Mouse (Mus musculus) myocyte (in vitro differentiated cells): ENCODE data around the gene Vav2. TPM values are rescaled to one million over a fixed set of nuclear protein-coding genes. Genes with fewer than 3 reads are reported as not detected.

Experiments used
- H3K27me3 ChIP-seq: one replicate; pipeline ENCODE4 v1.6.1; 2011; ENCODE audit not compliant: control insufficient read depth, insufficient read depth, insufficient read length
- H3K36me3 ChIP-seq: one replicate; pipeline ENCODE4 v1.6.1; 2011; ENCODE audit not compliant: control insufficient read depth, insufficient read depth
- H3K4me2 ChIP-seq: one replicate; pipeline ENCODE4 v1.6.1; 2011; ENCODE audit warnings: low read depth, control low read depth
- H3K4me3 ChIP-seq: one replicate; pipeline ENCODE4 v1.5.1; 2011; ENCODE audit warnings: mild to moderate bottlenecking, control low read depth, moderate library complexity
- H3K79me2 ChIP-seq: one replicate; pipeline ENCODE4 v1.6.1; 2011; ENCODE audit not compliant: control insufficient read depth, insufficient read depth
- H3ac ChIP-seq: one replicate; pipeline ENCODE4 v1.6.1; 2011; ENCODE audit not compliant: control insufficient read depth, insufficient read length
- CEBPB ChIP-seq: IDR thresholded peaks from 2 replicates; pipeline ENCODE4 v1.6.1; 2011; ENCODE audit warnings: mild to moderate bottlenecking, moderate library complexity; ENCODE audit not compliant: poor library complexity, insufficient read depth, severe bottlenecking
- E2F4 ChIP-seq: IDR thresholded peaks from one replicate; pipeline ENCODE4 v1.6.1; 2011; ENCODE audit warnings: mild to moderate bottlenecking, control low read depth, moderate library complexity; ENCODE audit not compliant: insufficient read depth
- MAX ChIP-seq: IDR thresholded peaks from one replicate; pipeline ENCODE4 v1.6.1; 2011; ENCODE audit warnings: low read depth, mild to moderate bottlenecking, control low read depth
- MYOD1 ChIP-seq, 3 experiments: IDR thresholded peaks; one replicate each; pipeline ENCODE4 v1.6.1; 2011; ENCODE audit warnings: control low read depth in 2 of 3, low read depth in 2 of 3, mild to moderate bottlenecking in 2 of 3, moderate library complexity in 1 of 3; ENCODE audit not compliant: insufficient read length in 2 of 3, control insufficient read depth in 1 of 3
- MYOG ChIP-seq, 3 experiments: IDR thresholded peaks; one replicate each; pipeline ENCODE4 v1.6.1; 2011; ENCODE audit warnings: control low read depth in 2 of 3, low read depth in 2 of 3, mild to moderate bottlenecking in 2 of 3; ENCODE audit not compliant: insufficient read length in 2 of 3, control insufficient read depth in 1 of 3, insufficient read depth in 1 of 3
- POLR2A ChIP-seq: IDR thresholded peaks from one replicate; pipeline ENCODE4 v1.6.1; 2011; ENCODE audit warnings: low read depth, mild to moderate bottlenecking, control low read depth, moderate library complexity; ENCODE audit not compliant: insufficient read length
- POLR2AphosphoS2 ChIP-seq: IDR thresholded peaks from one replicate; pipeline ENCODE4 v1.6.1; 2011; ENCODE audit warnings: low read depth, control low read depth; ENCODE audit not compliant: insufficient read length
- REST ChIP-seq: IDR thresholded peaks from one replicate; pipeline ENCODE4 v1.6.1; 2011; ENCODE audit warnings: mild to moderate bottlenecking, control low read depth, moderate library complexity; ENCODE audit not compliant: insufficient read depth, insufficient read length
- SRF ChIP-seq: IDR thresholded peaks from one replicate; pipeline ENCODE4 v1.6.1; 2011; ENCODE audit warnings: low read depth; ENCODE audit not compliant: control insufficient read depth, insufficient read length
- TCF12 ChIP-seq: IDR thresholded peaks from one replicate; pipeline ENCODE4 v1.6.1; 2011; ENCODE audit warnings: mild to moderate bottlenecking, control low read depth; ENCODE audit not compliant: poor library complexity, insufficient read depth, severe bottlenecking
- TCF3 ChIP-seq: IDR thresholded peaks from one replicate; pipeline ENCODE4 v1.6.1; 2011; ENCODE audit warnings: low read depth, control low read depth; ENCODE audit not compliant: insufficient read length
- USF1 ChIP-seq: IDR thresholded peaks from one replicate; pipeline ENCODE4 v1.6.1; 2011; ENCODE audit warnings: low read depth, mild to moderate bottlenecking, control low read depth, moderate library complexity
- polyA plus RNA-seq: library from polyadenylated mRNA; unstranded; fragments of >200 nt; fragmentation: generic; extraction: Trizol; gene quantifications from one replicate; pipeline ENCODE4 v1.2.1, GENCODE M21; 2012; ENCODE audit warnings: missing spikeins

Gene Vav2
- polyA plus RNA-seq, 1 experiment: 14.1 TPM

GRCm38 (mm10) chr2:27268325-27268724 is 158.5 kb downstream of the Vav2 start:
- Histone ChIP-seq H3K79me2 (no peaks in the 10 kb centered on the region), H3ac (no peak overlapping the region), H3K27me3 (no peaks in the 10 kb centered on the region), H3K4me3 (no peak overlapping the region), H3K4me2 (no peak overlapping the region), H3K36me3 (peaks cover 16% of the 10 kb centered on the region)
- TF ChIP-seq MYOD1 (IDR thresholded peaks at IDR 0.05; ENCODE audit: control insufficient read depth in 1 of 3, insufficient read length in 2 of 3, low read depth in 2 of 3) (no peak), TCF3 (no peak), SRF (no peak), POLR2AphosphoS2 (no peak), USF1 (no peak), POLR2A (no peak), CEBPB (no peak), REST (no peak), MYOG (IDR thresholded peaks at IDR 0.05; ENCODE audit: control insufficient read depth in 1 of 3, insufficient read depth in 1 of 3, insufficient read length in 2 of 3, low read depth in 2 of 3) (no peak), TCF12 (no peak), E2F4 (no peak), MAX (no peak)

GRCm38 (mm10) chr2:27265819-27266218 is 161.0 kb downstream of the Vav2 start:
- Histone ChIP-seq H3K36me3 (peaks cover 9% of the 10 kb centered on the region), H3K27me3 (no peaks in the 10 kb centered on the region), H3K79me2 (no peaks in the 10 kb centered on the region), H3K4me2 (no peak overlapping the region), H3ac (no peak overlapping the region), H3K4me3 (no peak overlapping the region)
- TF ChIP-seq MAX (no peak), MYOD1 (IDR thresholded peaks at IDR 0.05; ENCODE audit: control insufficient read depth in 1 of 3, insufficient read length in 2 of 3, low read depth in 2 of 3) (no peak), REST (no peak), SRF (no peak), POLR2AphosphoS2 (no peak), MYOG (IDR thresholded peaks at IDR 0.05; ENCODE audit: control insufficient read depth in 1 of 3, insufficient read depth in 1 of 3, insufficient read length in 2 of 3, low read depth in 2 of 3) (no peak), CEBPB (no peak), POLR2A (no peak), TCF3 (no peak), TCF12 (no peak), E2F4 (no peak)

- H3K36me3 ChIP-seq: peaks cover 3% of the 10 kb centered on the region
- no peak for TF ChIP-seq REST
- no peak for TF ChIP-seq USF1
- no peak for TF ChIP-seq MYOG (IDR thresholded peaks at IDR 0.05; ENCODE audit: control insufficient read depth in 1 of 3, insufficient read depth in 1 of 3, insufficient read length in 2 of 3, low read depth in 2 of 3)
- no peak for TF ChIP-seq POLR2AphosphoS2
These were observed 163.8 kb downstream of the Vav2 start for GRCm38 (mm10) chr2:27262984-27263383.

GRCm38 (mm10) chr2:27251434-27251833 is 175.4 kb downstream of the Vav2 start:
- Histone ChIP-seq H3K79me2 (no peaks in the 10 kb centered on the region), H3K4me3 (no peak overlapping the region), H3ac (no peak overlapping the region), H3K36me3 (no peaks in the 10 kb centered on the region), H3K4me2 (no peak overlapping the region), H3K27me3 (peaks cover 36% of the 10 kb centered on the region)
- TF ChIP-seq POLR2A: no peak
- no peak for TF ChIP-seq MYOG (IDR thresholded peaks at IDR 0.05; ENCODE audit: control insufficient read depth in 1 of 3, insufficient read depth in 1 of 3, insufficient read length in 2 of 3, low read depth in 2 of 3)
- TF ChIP-seq POLR2AphosphoS2: no peak
- no peak for TF ChIP-seq REST
- TF ChIP-seq SRF: no peak
- TF ChIP-seq CEBPB: no peak
- TF ChIP-seq MAX: no peak
- no peak for TF ChIP-seq MYOD1 (IDR thresholded peaks at IDR 0.05; ENCODE audit: control insufficient read depth in 1 of 3, insufficient read length in 2 of 3, low read depth in 2 of 3)
- TF ChIP-seq TCF12: no peak
- no peak for TF ChIP-seq USF1
- no peak for TF ChIP-seq TCF3
- no peak for TF ChIP-seq E2F4

More at GRCm38 (mm10) chr2:27262984-27263383, 163.8 kb downstream of the Vav2 start:
- no peaks in the 10 kb centered on the region for H3K27me3 ChIP-seq
- no peak overlapping the region for H3ac ChIP-seq
- no peak overlapping the region for H3K4me2 ChIP-seq
- H3K4me3 ChIP-seq: no peak overlapping the region
- H3K79me2 ChIP-seq: no peaks in the 10 kb centered on the region

- H3K36me3 ChIP-seq: no peaks in the 10 kb centered on the region
- no peak for TF ChIP-seq MYOG (IDR thresholded peaks at IDR 0.05; ENCODE audit: control insufficient read depth in 1 of 3, insufficient read depth in 1 of 3, insufficient read length in 2 of 3, low read depth in 2 of 3)
- TF ChIP-seq E2F4: no peak
- TF ChIP-seq POLR2AphosphoS2: no peak
- no peak for TF ChIP-seq USF1
- TF ChIP-seq SRF: no peak
- TF ChIP-seq REST: no peak
- TF ChIP-seq MAX: no peak
- TF ChIP-seq POLR2A: no peak
- no peak for TF ChIP-seq MYOD1 (IDR thresholded peaks at IDR 0.05; ENCODE audit: control insufficient read depth in 1 of 3, insufficient read length in 2 of 3, low read depth in 2 of 3)
- no peak for TF ChIP-seq CEBPB
- no peak for TF ChIP-seq TCF3
- no peak for TF ChIP-seq TCF12
- peak within 1 kb of the TSS; percentile 90 for H3K4me2 ChIP-seq
- H3K27me3 ChIP-seq: peaks cover 22% of the 10 kb centered on the region
- H3K79me2 ChIP-seq: no peaks in the 10 kb centered on the region
- no peak within 1 kb of the TSS for H3ac ChIP-seq
- peak within 1 kb of the TSS; percentile 6 for H3K4me3 ChIP-seq
These were observed 178.6 kb downstream of the Vav2 start, which contains the start of gene Sardh for GRCm38 (mm10) chr2:27248211-27248610. Sardh (minus strand) TSS chr2:27248337.
